Mouse (Mus musculus): ENCODE data around the gene A3galt2. TPM values are rescaled to one million over a fixed set of nuclear protein-coding genes. Genes with fewer than 3 reads are reported as not detected.

The A3galt2 gene
- polyA plus RNA-seq, 1 experiment from 2014 or later: 0.14 TPM

GRCm38 (mm10) chr4:128804426-128805149 lies 49.4 kb downstream of the A3galt2 start:
- Histone ChIP-seq H3K27ac (ENCODE audit: low read depth, low read length) (peak overlapping the region; percentile 98), H3K9me3 (ENCODE audit: control insufficient read depth, low read length) (no peaks in the 10 kb centered on the region), H3K4me1 (replicated peaks; ENCODE audit: control insufficient read depth, insufficient read depth, low read length) (peaks cover 42% of the 10 kb centered on the region), H3K9ac (ENCODE audit: low read depth, low read length) (peak overlapping the region; percentile 98), H3K36me3 (ENCODE audit: control insufficient read depth, insufficient read depth, low read length) (no peaks in the 10 kb centered on the region), H3K4me2 (peak overlapping the region; percentile 90), H3K27me3 (replicated peaks; ENCODE audit: control insufficient read depth, insufficient read depth, low read length) (no peaks in the 10 kb centered on the region), H3K4me3 (ENCODE audit: low read depth, low read length) (peak overlapping the region; percentile 98)
- ATAC-seq (replicated peaks; ENCODE audit: low FRiP score): no peak
- DNase-seq (ENCODE audit: low spot score): no peak
- 6% methylated on average over 6 of the region's 6 CpGs for WGBS

DNA sequence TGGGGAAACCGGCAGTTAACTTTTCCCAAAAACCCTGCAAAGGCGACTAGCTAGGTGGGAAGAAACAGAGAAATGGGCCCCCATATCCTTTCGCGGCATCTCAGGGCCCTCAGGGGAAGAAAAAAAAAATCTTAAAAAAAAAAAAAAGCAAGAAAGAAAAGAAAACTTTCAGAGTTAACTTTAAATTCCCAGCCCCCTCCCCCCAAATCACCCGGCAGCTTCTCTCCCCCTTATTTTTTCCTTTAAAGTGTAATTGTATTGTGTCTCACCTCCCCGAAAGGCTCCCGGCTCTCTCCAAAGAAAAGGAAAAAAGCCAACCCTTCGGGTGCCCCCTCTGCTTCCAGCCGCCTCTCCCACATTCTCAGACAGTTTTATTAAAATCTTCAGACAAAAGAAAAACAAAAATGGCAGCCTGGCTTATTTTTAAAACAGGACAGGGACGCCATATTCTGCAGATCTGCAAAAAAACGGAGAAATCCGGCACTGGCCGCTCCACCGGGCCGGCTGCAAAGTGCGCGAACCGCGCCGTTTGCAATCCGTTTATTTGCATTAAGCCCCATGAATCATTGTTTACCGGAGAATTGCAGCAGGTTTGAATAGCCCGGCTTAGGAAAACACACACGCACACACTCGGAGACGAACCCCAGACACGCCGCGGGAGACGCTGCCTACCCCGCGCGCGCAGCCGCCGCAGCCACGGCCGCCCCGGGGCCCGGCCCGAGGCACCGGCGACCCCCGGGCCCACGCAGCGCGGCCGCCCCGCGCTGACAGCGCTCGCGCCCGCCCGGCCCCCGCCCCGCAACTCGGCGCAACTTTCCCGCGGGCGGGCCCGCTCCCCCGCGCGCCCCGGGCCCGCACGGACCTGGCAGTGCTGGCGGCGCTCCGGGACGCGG lies 50.2 kb downstream of the A3galt2 start:
- Histone ChIP-seq H3K9me3 (ENCODE audit: control insufficient read depth, low read length) (no peaks in the 10 kb centered on the region), H3K4me3 (ENCODE audit: low read depth, low read length) (peak overlapping the region; percentile 98), H3K9ac (ENCODE audit: low read depth, low read length) (peak overlapping the region; percentile 98), H3K36me3 (ENCODE audit: control insufficient read depth, insufficient read depth, low read length) (no peaks in the 10 kb centered on the region), H3K4me2 (peak overlapping the region; percentile 90), H3K27me3 (replicated peaks; ENCODE audit: control insufficient read depth, insufficient read depth, low read length) (no peaks in the 10 kb centered on the region), H3K27ac (ENCODE audit: low read depth, low read length) (peak overlapping the region; percentile 98), H3K4me1 (replicated peaks; ENCODE audit: control insufficient read depth, insufficient read depth, low read length) (peaks cover 42% of the 10 kb centered on the region)
- DNase-seq (ENCODE audit: low spot score) (peak; percentile 67), ATAC-seq (replicated peaks; ENCODE audit: low FRiP score) (peak; percentile 7; the same call in 1 of the 2 replicates)
- WGBS: under 1% methylated on average over 72 of the region's 74 CpGs

DNA sequence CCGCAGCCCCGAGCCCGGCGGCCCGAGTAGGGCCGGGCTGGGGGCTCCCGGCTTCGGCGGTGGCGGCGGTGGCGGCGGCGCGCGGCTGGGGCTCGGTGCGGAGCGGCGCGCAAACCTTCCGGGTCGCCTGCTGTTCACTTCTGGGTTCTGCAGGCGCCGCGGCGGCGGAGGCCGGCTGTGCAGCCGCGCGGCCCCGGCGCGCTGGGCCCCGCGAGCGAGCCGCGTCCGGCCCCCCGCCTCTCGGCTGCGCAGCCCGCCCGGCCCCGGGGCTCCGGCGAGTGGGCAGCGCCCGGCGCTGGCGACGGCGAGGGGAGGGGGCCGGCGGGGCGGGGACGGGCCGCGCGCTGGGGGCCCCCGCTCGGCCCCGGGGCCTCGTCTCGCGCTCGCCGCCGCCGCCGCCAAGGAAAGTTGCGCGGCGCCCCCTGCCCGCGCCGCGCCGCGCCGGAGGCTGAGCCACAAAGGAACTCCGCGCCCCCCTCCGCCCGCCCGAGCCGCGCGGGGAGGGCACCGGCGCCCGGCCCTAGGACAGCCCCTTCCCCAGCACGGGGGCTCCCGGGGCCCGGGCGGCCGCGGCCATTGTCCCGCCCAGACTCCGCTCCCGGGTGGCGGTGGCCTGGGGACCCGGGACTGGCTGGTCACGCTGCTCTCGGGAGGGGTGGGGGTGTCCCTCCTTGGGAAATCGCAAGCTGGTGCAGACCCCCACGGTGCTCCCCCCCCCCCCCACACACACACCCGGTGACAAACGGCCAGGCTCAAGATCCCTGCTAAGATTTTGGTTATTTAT lies 51.1 kb downstream of the A3galt2 start, which contains the start of gene Zfp362:
TSS of gene Zfp362 (minus strand) at position 3 of the 784 bp plus-strand sequence.
- Histone ChIP-seq H3K27me3 (replicated peaks; ENCODE audit: control insufficient read depth, insufficient read depth, low read length) (no peaks in the 10 kb centered on the region), H3K4me1 (replicated peaks; ENCODE audit: control insufficient read depth, insufficient read depth, low read length) (peaks cover 45% of the 10 kb centered on the region), H3K27ac (ENCODE audit: low read depth, low read length) (peak within 1 kb of the TSS; percentile 98), H3K4me2 (peak within 1 kb of the TSS; percentile 90), H3K4me3 (ENCODE audit: low read depth, low read length) (peak within 1 kb of the TSS; percentile 98), H3K9ac (ENCODE audit: low read depth, low read length) (peak within 1 kb of the TSS; percentile 98), H3K9me3 (ENCODE audit: control insufficient read depth, low read length) (no peaks in the 10 kb centered on the region), H3K36me3 (ENCODE audit: control insufficient read depth, insufficient read depth, low read length) (no peaks in the 10 kb centered on the region)
- ATAC-seq (replicated peaks; ENCODE audit: low FRiP score): peak; percentile 30
- DNase-seq (ENCODE audit: low spot score): peak; percentile 77
- WGBS: 1% methylated on average over 65 of the region's 111 CpGs

GRCm38 (mm10) chr4:128806827-128807179 lies 51.6 kb downstream of the A3galt2 start:
- DNase-seq (ENCODE audit: low spot score) (peak; percentile 72), ATAC-seq (replicated peaks; ENCODE audit: low FRiP score) (peak; percentile 83)
- Histone ChIP-seq H3K36me3 (ENCODE audit: control insufficient read depth, insufficient read depth, low read length) (no peaks in the 10 kb centered on the region), H3K4me1 (replicated peaks; ENCODE audit: control insufficient read depth, insufficient read depth, low read length) (peaks cover 42% of the 10 kb centered on the region), H3K4me3 (ENCODE audit: low read depth, low read length) (peak overlapping the region; percentile 98), H3K9ac (ENCODE audit: low read depth, low read length) (peak overlapping the region; percentile 98), H3K9me3 (ENCODE audit: control insufficient read depth, low read length) (no peaks in the 10 kb centered on the region), H3K4me2 (peak overlapping the region; percentile 90), H3K27me3 (replicated peaks; ENCODE audit: control insufficient read depth, insufficient read depth, low read length) (no peaks in the 10 kb centered on the region), H3K27ac (ENCODE audit: low read depth, low read length) (peak overlapping the region; percentile 98)
- WGBS: 2% methylated on average over 15 of the region's 15 CpGs

GRCm38 (mm10) chr4:128811382-128812056 lies 56.4 kb downstream of the A3galt2 start:
- Histone ChIP-seq H3K9ac (ENCODE audit: low read depth, low read length) (peak overlapping the region; percentile 66), H3K4me1 (replicated peaks; ENCODE audit: control insufficient read depth, insufficient read depth, low read length) (peaks cover 21% of the 10 kb centered on the region), H3K4me3 (ENCODE audit: low read depth, low read length) (peak overlapping the region; percentile 53), H3K27ac (ENCODE audit: low read depth, low read length) (peak overlapping the region; percentile 6; the same call in 1 of the 2 replicates), H3K27me3 (replicated peaks; ENCODE audit: control insufficient read depth, insufficient read depth, low read length) (no peaks in the 10 kb centered on the region), H3K4me2 (peak overlapping the region; percentile 75), H3K9me3 (ENCODE audit: control insufficient read depth, low read length) (no peaks in the 10 kb centered on the region), H3K36me3 (ENCODE audit: control insufficient read depth, insufficient read depth, low read length) (no peaks in the 10 kb centered on the region)
- peak; percentile 84 for ATAC-seq (replicated peaks; ENCODE audit: low FRiP score)
- peak; percentile 75 for DNase-seq (ENCODE audit: low spot score)
- 15% methylated on average over 16 of the region's 16 CpGs for WGBS

GRCm38 (mm10) chr4:128817011-128817410 lies 61.8 kb downstream of the A3galt2 start:
- Histone ChIP-seq H3K9ac (ENCODE audit: low read depth, low read length) (no peak overlapping the region), H3K4me2 (no peak overlapping the region), H3K27me3 (replicated peaks; ENCODE audit: control insufficient read depth, insufficient read depth, low read length) (no peaks in the 10 kb centered on the region), H3K27ac (ENCODE audit: low read depth, low read length) (no peak overlapping the region), H3K9me3 (ENCODE audit: control insufficient read depth, low read length) (no peaks in the 10 kb centered on the region), H3K36me3 (ENCODE audit: control insufficient read depth, insufficient read depth, low read length) (no peaks in the 10 kb centered on the region), H3K4me3 (ENCODE audit: low read depth, low read length) (no peak overlapping the region), H3K4me1 (replicated peaks; ENCODE audit: control insufficient read depth, insufficient read depth, low read length) (peaks cover 9% of the 10 kb centered on the region; the same call in 1 of the 2 replicates)
- WGBS: 48% methylated on average over 7 of the region's 7 CpGs
- no peak for DNase-seq (ENCODE audit: low spot score)
- no peak for ATAC-seq (replicated peaks; ENCODE audit: low FRiP score)

Data from liver, embryonic 11.5 days (tissue).